Mouse (Mus musculus) ovary, postnatal 36 days (tissue): ENCODE measurements around the gene Prdx5.

Experiments used
- DNase-seq: peaks from one replicate; pipeline ENCODE4 v3.0.0; 2022; ENCODE audit warnings: low spot score, mixed read lengths

Prdx5 gene

DNA sequence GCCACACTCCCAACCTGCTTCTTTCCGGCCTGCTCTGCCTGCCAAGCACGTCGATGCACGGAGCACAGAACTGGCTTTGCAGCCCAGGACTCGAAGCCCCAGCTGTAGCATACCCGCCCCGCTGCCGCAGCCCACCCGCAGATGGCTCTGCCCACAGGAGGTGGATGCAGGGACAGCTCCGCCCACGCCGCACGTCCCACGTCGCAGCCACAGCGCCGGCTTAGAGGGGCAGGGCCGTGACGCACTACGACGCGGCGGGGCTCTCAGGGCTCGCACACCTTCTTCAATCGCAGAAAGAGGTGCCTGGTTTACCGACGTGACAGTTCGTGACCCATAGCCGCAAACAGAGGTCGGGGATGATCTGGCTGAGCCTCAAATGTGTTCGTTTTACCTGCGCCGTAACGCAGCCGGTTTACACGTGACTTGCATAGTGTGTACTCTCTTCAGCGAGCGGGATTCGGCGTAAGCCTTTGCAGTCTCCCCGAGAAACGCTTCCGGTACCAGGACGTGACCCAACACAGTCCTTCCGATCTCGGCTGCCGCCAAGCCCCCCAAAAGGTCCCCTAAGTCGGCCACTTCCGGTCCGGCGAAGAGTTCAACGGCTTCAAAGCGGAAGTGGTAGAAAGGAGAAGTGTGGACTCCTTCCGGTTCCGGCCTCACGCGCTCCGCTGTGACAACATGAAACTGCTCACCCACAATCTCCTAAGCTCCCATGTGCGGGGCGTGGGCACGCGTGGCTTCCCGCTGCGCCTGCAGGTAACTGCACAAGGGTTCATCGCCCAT lies at the start of gene Prdx5, which contains the start of gene Trmt112:
TSS of gene Prdx5 (minus strand) at position 600 of the 783 bp plus-strand sequence.
TSS of gene Trmt112 (plus strand) at position 192 of the 783 bp plus-strand sequence.
- peak; percentile 88 for DNase-seq

- DNase-seq: no peak
Measured at GRCm38 (mm10) chr19:6956461-6956860, 46.6 kb upstream of the Prdx5 start.

GRCm38 (mm10) chr19:6955424-6955823 lies 45.5 kb upstream of the Prdx5 start:
- no peak for DNase-seq

DNA sequence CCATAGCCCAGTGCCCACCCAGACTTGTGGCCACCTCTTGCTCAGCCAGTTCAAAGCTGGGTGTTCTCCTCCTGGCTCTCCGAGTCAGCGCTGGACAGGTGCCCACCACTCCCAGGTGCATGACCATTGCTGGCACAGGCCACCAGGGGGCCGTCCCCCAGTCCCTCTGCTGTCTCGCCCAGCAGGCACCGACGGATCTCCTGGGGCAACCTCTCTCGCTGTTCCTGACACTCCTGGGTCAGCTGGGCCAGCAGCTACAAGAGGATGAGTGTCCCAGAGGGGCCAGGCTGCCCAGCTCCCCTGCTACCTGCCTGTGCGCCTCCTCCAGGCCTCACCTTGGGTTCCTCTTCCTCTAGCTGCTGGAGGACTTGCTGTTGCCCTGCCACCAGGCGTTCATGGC lies 44.1 kb upstream of the Prdx5 start:
- DNase-seq: peak; percentile 69

GRCm38 (mm10) chr19:6952712-6953037 lies 42.8 kb upstream of the Prdx5 start:
- DNase-seq: peak; percentile 84

DNA sequence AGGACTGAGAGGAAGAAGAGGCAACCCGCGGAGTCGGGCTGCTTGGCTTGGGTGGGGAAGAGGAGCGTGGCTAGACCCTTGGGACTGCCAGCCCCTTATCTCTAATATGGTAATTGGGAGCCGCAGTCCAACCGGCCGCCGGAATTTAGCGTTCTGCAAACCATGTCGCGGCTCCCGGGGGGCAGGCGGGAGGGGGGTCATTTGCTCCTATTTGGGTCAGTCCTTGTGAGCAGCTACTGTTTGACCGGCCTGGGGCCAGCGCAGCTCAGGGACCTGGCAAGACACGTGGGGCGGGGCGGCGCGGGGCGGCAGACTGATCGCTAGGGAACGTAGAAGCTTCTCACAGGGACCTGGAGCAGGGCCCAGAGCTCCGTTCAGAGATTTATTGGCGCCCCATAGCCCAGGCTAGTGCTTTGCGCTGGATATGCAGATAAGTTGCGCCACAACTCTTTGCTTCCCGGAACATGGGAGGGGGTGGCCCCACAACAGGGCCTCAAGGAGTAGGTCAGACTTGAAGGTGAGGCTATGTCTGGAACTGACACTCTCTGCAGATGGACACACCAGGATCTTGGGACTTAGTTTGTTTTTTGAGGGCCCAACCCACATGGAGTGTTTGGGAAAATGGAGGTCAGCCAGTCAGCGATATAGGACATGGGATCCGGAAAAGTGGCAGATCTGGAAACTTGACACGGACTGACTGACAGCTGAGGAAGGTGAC lies 42.2 kb upstream of the Prdx5 start:
- peak; percentile 85 for DNase-seq

GRCm38 (mm10) chr19:6951381-6951968 lies 41.6 kb upstream of the Prdx5 start:
- DNase-seq: peak; percentile 92

- peak; percentile 63 for DNase-seq
Measured at GRCm38 (mm10) chr19:6950613-6951153, 40.8 kb upstream of the Prdx5 start.

DNA sequence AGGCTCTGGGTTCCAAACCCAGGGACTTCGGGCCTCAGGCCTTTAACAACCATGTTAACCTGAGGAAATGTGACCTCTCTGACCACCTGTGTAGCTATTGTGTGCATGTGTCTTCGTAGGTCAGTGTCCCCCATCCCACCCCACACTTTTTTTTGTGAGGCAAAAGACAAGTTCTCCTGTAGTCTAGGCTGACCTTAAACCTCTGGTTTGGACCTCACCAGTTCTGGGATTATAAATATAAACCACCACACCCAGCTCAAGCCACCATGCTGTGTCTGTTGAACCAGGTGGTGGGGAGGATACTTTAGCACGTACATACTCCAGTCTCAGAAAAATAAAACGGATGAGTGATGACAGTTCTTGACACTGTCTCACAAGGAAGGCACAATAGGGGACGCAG lies 40.0 kb upstream of the Prdx5 start:
- no peak for DNase-seq

- DNase-seq: no peak
Measured at GRCm38 (mm10) chr19:6949532-6949931, 39.6 kb upstream of the Prdx5 start.

DNA sequence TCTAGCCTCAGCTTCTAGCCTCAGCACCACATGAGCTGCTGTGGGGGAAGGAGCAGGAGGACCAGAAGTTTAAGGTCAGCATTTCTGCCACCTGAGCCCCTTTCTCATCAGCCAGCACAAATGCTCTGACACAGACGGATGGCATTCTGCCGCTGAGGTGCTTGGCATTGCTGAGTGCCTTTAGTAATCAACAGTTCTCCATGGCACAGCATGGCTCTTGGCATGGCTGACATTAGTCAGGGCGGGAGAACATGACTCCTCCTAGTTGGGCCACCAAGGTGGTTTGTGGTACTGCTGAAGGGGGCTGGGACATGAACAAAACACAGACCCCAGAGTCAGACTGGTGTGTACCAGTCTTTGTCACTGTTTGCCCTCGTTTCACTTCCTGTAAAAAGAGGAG lies 38.3 kb upstream of the Prdx5 start:
- DNase-seq: no peak

DNA sequence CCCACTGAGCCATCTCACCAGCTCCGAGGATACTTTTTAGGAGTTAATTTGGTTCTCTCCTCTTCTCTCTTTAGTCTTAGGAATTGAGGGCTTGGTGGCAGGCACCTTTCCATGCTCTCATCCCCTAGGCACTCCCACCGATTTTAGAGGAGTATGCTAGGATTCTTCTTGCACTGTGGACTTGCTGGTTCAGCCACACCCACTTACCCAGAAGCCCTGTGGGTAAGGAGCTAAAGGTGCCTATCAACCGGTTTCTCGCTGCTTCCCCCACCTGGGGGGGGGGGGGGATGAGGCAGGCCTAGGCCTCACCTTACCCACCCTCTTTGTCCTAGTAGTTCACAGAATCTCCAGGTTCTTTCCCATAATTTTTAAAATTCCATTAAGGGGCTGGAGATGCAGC lies 37.8 kb upstream of the Prdx5 start:
- DNase-seq: no peak

- no peak for DNase-seq
Measured at GRCm38 (mm10) chr19:6943709-6944108, 33.8 kb upstream of the Prdx5 start.

DNA sequence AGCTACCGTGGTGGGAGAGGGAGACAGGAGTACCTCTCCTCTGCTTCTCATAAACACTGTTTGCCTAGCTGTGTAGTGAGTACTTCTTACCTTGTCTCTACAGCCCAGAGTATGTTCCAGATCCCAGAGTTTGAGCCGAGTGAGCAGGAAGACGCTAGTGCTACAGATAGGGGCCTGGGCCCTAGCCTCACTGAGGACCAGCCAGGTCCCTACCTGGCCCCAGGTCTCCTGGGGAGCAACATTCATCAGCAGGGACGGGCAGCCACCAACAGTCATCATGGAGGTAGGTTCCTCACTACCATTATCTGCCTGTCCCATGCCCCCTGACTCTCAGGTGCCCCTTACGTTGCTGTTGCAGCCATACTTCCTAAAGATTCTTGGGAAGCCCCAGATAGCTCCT lies 32.9 kb upstream of the Prdx5 start:
- DNase-seq: no peak

DNA sequence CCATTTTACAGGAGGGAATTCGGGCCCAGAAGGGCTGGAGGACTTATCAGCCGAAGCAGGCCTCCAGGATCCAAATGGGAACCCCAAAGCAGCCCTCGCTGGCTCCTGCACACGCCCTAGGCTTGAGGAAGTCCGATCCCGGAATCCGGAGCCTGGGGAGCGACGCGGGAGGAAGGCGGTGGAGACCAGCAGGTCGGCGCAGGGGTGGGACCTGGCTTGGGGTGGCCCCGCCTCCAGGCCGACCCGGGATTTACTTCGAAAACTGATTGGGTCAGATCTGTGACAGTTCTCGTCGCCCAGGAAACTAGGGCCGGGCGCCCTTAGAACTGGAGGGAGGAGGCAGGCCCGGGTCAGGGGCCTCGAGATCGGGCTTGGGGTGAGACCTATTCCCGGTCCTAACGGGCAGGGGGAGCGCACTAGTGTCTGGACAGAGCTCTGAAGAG lies 32.4 kb upstream of the Prdx5 start, which contains the start of gene Gpr137:
TSS of gene Gpr137 (minus strand) at position 232 of the 443 bp plus-strand sequence.
- peak; percentile 95 for DNase-seq

GRCm38 (mm10) chr19:6941372-6942248 lies 31.7 kb upstream of the Prdx5 start, which contains the start of gene Bad:
Bad (plus strand) TSS chr19:6941861.
- DNase-seq: peak; percentile 94

DNA sequence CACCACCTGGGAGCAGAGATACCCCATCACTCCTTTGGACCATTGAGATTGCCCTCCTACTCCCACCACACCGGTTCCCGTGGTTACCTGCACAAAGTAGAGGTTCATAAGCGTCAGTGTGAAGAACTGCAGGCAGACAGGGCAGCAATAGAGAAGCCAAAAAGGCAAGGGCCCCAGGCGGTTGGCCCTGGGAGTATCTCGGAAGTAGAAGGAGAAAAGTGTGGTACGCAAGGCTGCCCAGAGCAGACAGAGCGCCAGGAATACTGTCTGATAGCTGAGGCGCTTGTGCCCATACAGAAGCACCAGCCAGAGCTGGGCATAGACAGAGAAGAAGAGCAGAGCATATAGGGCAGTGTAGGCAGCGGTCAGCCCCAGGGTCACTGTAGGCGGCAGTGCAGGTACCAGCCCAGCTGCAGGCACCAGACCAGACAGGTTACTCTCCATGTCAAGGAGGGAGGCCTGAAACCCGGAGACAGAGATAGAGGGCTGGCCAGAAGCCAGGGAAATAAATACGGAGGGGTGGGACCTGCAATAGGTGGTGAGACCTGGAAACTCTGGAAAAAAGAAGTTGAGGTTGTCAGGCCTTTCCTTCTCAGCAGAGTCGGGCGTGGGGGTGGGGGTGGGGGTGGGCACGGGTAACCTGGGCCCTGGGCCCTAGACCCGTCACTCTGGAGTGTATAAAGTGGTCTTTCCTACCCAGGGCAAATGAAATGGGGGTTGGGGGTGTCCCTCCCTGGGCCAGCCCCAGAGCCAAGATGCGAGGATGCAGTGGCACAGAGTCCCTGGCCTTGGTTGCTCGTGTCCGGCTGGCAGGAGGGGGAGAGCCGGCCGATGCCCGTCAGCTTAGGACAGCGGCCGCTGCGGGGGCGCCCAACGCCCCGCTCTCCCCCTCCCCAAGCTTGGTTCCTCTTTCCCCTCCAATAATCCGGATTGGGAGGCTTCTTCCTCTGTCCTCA lies 30.8 kb upstream of the Prdx5 start:
- no peak for DNase-seq

DNA sequence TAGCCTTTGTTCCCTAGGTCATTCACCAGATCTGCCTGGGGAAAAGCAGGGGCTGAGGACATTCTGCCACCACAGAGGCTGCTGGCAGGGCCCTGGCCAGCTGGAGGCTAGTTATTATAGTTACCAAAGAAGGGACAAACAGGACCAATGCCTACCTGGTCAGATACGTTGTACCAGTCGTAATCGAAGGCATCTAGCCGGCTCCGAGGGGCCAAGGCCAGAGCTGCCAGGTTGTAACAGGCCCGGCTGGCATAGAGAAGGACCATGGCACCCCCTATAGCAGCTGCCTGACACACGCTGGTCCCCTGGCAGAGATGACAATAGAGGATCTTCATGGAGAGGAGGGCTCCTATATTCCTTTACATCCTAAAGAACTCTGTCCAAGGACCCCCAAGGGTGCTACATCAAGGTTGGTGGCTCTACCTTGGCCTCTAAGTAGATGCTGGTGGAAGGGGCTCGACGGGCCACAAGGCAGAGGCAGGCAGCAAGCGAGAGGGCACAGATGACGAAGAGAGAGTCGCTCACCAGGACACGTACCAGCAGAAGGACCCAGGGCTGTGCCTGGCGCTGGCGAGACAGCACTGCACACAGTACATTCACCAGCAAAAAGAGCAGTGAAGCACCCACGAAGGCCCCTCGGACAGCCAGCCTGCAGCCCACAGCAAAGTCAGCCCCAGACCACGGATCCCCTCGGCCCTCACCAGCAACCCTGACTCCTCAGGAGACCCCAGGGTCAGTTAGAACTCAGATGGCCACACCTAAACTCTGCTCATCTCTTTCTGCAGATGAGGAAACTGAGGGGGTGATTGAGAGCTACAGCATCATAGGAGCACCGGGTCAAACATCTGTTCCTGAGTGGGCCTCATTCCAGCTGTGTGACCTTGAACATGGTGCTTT lies 29.4 kb upstream of the Prdx5 start:
- no peak for DNase-seq
